Mouse (Mus musculus) heart, adult 2 months (tissue): Measurements from ENCODE around the gene Chrd. TPM values are rescaled to one million over a fixed set of nuclear protein-coding genes. Genes with fewer than 3 reads are reported as not detected.

Experiments
- DNase-seq, 2 experiments: peaks; one replicate each; pipeline ENCODE4 v3.0.0; 2021
- H3K27ac ChIP-seq: fragments of 200-600 bp; 2 replicates; pipeline ENCODE4 v1.8.1; 2022
- H3K27me3 ChIP-seq: fragments of 200-500 bp; 2 replicates; pipeline ENCODE4 v1.6.1; 2012; ENCODE audit warnings: mild to moderate bottlenecking, low read length, inconsistent platforms, mixed read lengths; ENCODE audit not compliant: control insufficient read depth, insufficient read depth
- H3K36me3 ChIP-seq: fragments of 200-500 bp; 2 replicates; pipeline ENCODE4 v1.6.1; 2012; ENCODE audit warnings: low read length, inconsistent platforms; ENCODE audit not compliant: control insufficient read depth, insufficient read depth
- H3K4me1 ChIP-seq: fragments of 200-500 bp; 2 replicates; pipeline ENCODE4 v1.6.1; 2011; ENCODE audit warnings: low read length; ENCODE audit not compliant: control insufficient read depth, insufficient read depth
- H3K4me3 ChIP-seq: fragments of 200-600 bp; 2 replicates; pipeline ENCODE4 v1.8.1; 2022
- H3K79me2 ChIP-seq: fragments of 200-500 bp; replicated peaks from 2 replicates; pipeline ENCODE4 v1.6.1; 2012; ENCODE audit warnings: mild to moderate bottlenecking, inconsistent platforms, low read length, moderate library complexity, mixed read lengths; ENCODE audit not compliant: control insufficient read depth, insufficient read depth
- H3K9ac ChIP-seq: fragments of 200-500 bp; 2 replicates; pipeline ENCODE4 v1.6.1; 2012; ENCODE audit warnings: low read depth, mild to moderate bottlenecking, control low read depth, inconsistent platforms, low read length, mixed read lengths
- CTCF ChIP-seq: fragments of 200-600 bp; IDR thresholded peaks from 2 replicates; pipeline ENCODE4 v1.8.1; 2022; ENCODE audit warnings: antibody characterized with exemption, mild to moderate bottlenecking, moderate library complexity
- EP300 ChIP-seq: fragments of 200-500 bp; IDR thresholded peaks from 2 replicates; pipeline ENCODE4 v1.6.1; 2011; ENCODE audit warnings: low read depth, low read length, control low read depth; ENCODE audit not compliant: insufficient read depth
- POLR2A ChIP-seq: fragments of 200-500 bp; IDR thresholded peaks from 2 replicates; pipeline ENCODE4 v1.6.1; 2011; ENCODE audit warnings: mild to moderate bottlenecking, low read depth, low read length, control low read depth; ENCODE audit not compliant: insufficient read depth
- WGBS: fragments of 180-500 bp; shearing (Covaris S2); methylation state at CpG from one replicate; pipeline ENCODE4 v1.1.7; 2018; 5-methylcytosine and 5-hydroxymethylcytosine counted together
- intact Hi-C: fragments of 180-260 bp; cut with DNase I; formaldehyde crosslinking; loops from one replicate; pipeline ENCODE4 v1.15.1; 2025
- polyA plus RNA-seq: library from polyadenylated mRNA; depleted of rRNA; stranded (reverse); fragments of >200 nt; gene quantifications from 2 replicates; pipeline ENCODE4 v1.2.3, GENCODE M21; 2012
- total RNA-seq, 2 experiments: library from RNA; stranded (reverse); gene quantifications; 2 replicates each; pipeline ENCODE4 v1.2.3; 2021

Chrd gene
- total and polyA plus RNA-seq, 3 experiments = 2.0 to 4.8 (median 2.2) TPM

- Histone ChIP-seq H3K36me3 (no peaks in the 10 kb centered on the region), H3K4me3 (no peak overlapping the region), H3K9ac (no peak overlapping the region), H3K79me2 (no peaks in the 10 kb centered on the region), H3K27ac (no peak overlapping the region), H3K4me1 (no peaks in the 10 kb centered on the region), H3K27me3 (no peaks in the 10 kb centered on the region)
- peak in 1 of 2 experiments; percentile 53 for DNase-seq
- 29% methylated on average over 8 of the region's 8 CpGs for WGBS
- intact Hi-C loops = no loop called here
- no peak for TF ChIP-seq EP300
- TF ChIP-seq POLR2A = no peak
- peak; percentile 72 for TF ChIP-seq CTCF
Observed at GRCm38 (mm10) chr16:20702522-20702893, 30.4 kb upstream of the Chrd start.

GRCm38 (mm10) chr16:20703071-20703470, 29.9 kb upstream of the Chrd start:
- 95% methylated on average over 10 of the region's 10 CpGs for WGBS
- no peak for DNase-seq
- Histone ChIP-seq H3K27ac (no peak overlapping the region), H3K36me3 (no peaks in the 10 kb centered on the region), H3K4me3 (no peak overlapping the region), H3K27me3 (no peaks in the 10 kb centered on the region), H3K4me1 (no peaks in the 10 kb centered on the region), H3K9ac (no peak overlapping the region), H3K79me2 (no peaks in the 10 kb centered on the region)
- intact Hi-C loops = no loop called here
- no peak for TF ChIP-seq EP300
- TF ChIP-seq POLR2A = no peak
- TF ChIP-seq CTCF = no peak

GRCm38 (mm10) chr16:20703699-20704400, 29.1 kb upstream of the Chrd start:
- Histone ChIP-seq H3K27ac (no peak overlapping the region), H3K27me3 (no peaks in the 10 kb centered on the region), H3K79me2 (no peaks in the 10 kb centered on the region), H3K4me3 (no peak overlapping the region), H3K4me1 (no peaks in the 10 kb centered on the region), H3K9ac (no peak overlapping the region), H3K36me3 (no peaks in the 10 kb centered on the region)
- intact Hi-C loops = no loop called here
- DNase-seq = no peak
- WGBS = 78% methylated on average over 6 of the region's 6 CpGs
- TF ChIP-seq EP300 (no peak), POLR2A (no peak)

GRCm38 (mm10) chr16:20705786-20706185, 27.1 kb upstream of the Chrd start:
- Histone ChIP-seq H3K79me2 (no peaks in the 10 kb centered on the region), H3K4me3 (no peak overlapping the region), H3K4me1 (no peaks in the 10 kb centered on the region), H3K27ac (no peak overlapping the region), H3K27me3 (no peaks in the 10 kb centered on the region), H3K36me3 (no peaks in the 10 kb centered on the region), H3K9ac (no peak overlapping the region)
- no peak for TF ChIP-seq POLR2A
- TF ChIP-seq CTCF = no peak
- no peak for TF ChIP-seq EP300
- 78% methylated on average over 3 of the region's 3 CpGs for WGBS
- intact Hi-C loops = no loop called here
- DNase-seq = no peak

GRCm38 (mm10) chr16:20706407-20707055, 26.4 kb upstream of the Chrd start:
- H3K9ac ChIP-seq = no peak overlapping the region
- no peak overlapping the region for H3K27ac ChIP-seq
- no peaks in the 10 kb centered on the region for H3K27me3 ChIP-seq
- H3K4me3 ChIP-seq = no peak overlapping the region
- DNase-seq = no peak
- H3K79me2 ChIP-seq = no peaks in the 10 kb centered on the region
- 79% methylated on average over 2 of the region's 2 CpGs for whole genome bisulfite sequencing
- TF ChIP-seq POLR2A (no peak), EP300 (no peak), CTCF (no peak)
- intact Hi-C loops = no loop called here
- no peaks in the 10 kb centered on the region for H3K36me3 ChIP-seq
- no peaks in the 10 kb centered on the region for H3K4me1 ChIP-seq

- Histone ChIP-seq H3K4me1 (no peaks in the 10 kb centered on the region), H3K4me3 (no peak overlapping the region), H3K79me2 (no peaks in the 10 kb centered on the region), H3K27me3 (no peaks in the 10 kb centered on the region), H3K9ac (no peak overlapping the region), H3K36me3 (no peaks in the 10 kb centered on the region), H3K27ac (no peak overlapping the region)
- no peak for DNase-seq
- no peak for TF ChIP-seq CTCF
- TF ChIP-seq POLR2A = no peak
- TF ChIP-seq EP300 = no peak
- intact Hi-C loops = loop anchor here (2.0 kb wide), 1 partner anchor 56 kb away; no protein-coding TSS in a partner anchor
- WGBS = 91% methylated on average over 21 of the region's 21 CpGs
Observed at GRCm38 (mm10) chr16:20708220-20708938, 24.5 kb upstream of the Chrd start.
